Mouse (Mus musculus): Measurements from ENCODE around the gene Map2k4. TPM values are rescaled to one million over a fixed set of nuclear protein-coding genes. Genes with fewer than 3 reads are reported as not detected.

The Map2k4 gene
- polyA plus RNA-seq, 1 experiment from 2014 or later, result 109 TPM

DNA sequence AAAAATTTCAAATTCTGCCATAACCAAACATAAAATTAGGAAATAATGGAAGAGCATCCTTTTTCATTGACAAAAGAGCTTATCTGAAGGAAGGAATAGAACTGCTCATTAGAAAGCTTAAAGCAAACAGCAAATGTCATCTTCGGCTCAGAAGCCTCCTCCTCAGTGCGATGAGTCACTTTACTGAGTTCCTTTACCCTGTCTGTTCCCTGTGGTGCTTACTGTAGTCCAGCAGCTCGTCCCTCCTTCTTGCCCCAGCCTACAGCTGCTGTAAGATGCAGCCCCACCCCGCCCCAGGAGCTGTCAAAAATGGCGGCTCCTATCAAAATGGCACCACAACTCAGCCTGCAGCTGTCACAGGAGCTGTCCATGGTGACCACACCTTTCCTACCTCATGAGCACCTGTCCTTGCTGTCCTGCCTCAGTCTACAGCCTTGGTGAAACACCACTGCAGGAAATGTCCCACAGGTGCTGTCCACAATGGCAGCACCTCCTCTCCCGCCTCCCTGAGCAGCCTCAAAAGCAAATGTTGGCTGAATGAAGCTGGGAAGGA lies 75.3 kb downstream of the Map2k4 start:
- no peaks in the 10 kb centered on the region for H3K9me3 ChIP-seq (replicated peaks; ENCODE audit: control insufficient read depth, low read length, poor library complexity, severe bottlenecking)
- no peak overlapping the region for H3K4me3 ChIP-seq (ENCODE audit: low read depth, low read length)
- no peak overlapping the region for H3K9ac ChIP-seq (ENCODE audit: low read depth, low read length)
- peaks cover 6% of the 10 kb centered on the region for H3K4me1 ChIP-seq (ENCODE audit: control insufficient read depth, insufficient read depth, low read length)
- ATAC-seq, result no peak
- H3K4me2 ChIP-seq (ENCODE audit: low read length), result no peak overlapping the region
- WGBS, result 74% methylated on average over 6 of the region's 6 CpGs
- peaks cover 11% of the 10 kb centered on the region for H3K36me3 ChIP-seq (ENCODE audit: control insufficient read depth, insufficient read depth, low read length)
- H3K27me3 ChIP-seq (ENCODE audit: control insufficient read depth, insufficient read depth, low read depth, low read length), result no peaks in the 10 kb centered on the region
- H3K27ac ChIP-seq (ENCODE audit: low read length), result peak overlapping the region; percentile 17; the same call in 1 of the 2 replicates

DNA sequence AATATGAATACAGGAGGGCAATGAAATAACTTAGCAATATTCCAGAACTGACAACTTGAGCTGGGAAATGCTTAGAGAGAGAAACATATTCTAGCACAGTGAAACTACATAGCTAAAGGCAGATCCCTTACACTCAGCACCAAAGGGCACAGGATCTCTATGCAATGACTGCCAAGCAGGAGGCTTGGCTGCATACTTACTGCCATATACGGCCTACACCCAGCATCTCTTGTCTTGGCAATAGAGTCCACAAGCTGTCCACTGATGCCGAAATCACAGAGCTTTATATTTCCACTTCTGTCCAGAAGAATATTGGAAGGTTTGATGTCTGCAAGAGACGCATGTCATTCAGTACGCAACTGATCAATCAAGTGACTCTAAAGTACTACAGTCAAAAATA lies 81.3 kb downstream of the Map2k4 start:
- no peak overlapping the region for H3K27ac ChIP-seq (ENCODE audit: low read length)
- no peaks in the 10 kb centered on the region for H3K27me3 ChIP-seq (ENCODE audit: control insufficient read depth, insufficient read depth, low read depth, low read length)
- WGBS, result 97% methylated on average over 4 of the region's 4 CpGs
- H3K4me1 ChIP-seq (ENCODE audit: control insufficient read depth, insufficient read depth, low read length), result no peaks in the 10 kb centered on the region
- no peak overlapping the region for H3K4me2 ChIP-seq (ENCODE audit: low read length)
- no peak overlapping the region for H3K9ac ChIP-seq (ENCODE audit: low read depth, low read length)
- ATAC-seq, result no peak
- no peak overlapping the region for H3K4me3 ChIP-seq (ENCODE audit: low read depth, low read length)
- peaks cover 11% of the 10 kb centered on the region for H3K36me3 ChIP-seq (ENCODE audit: control insufficient read depth, insufficient read depth, low read length)
- H3K9me3 ChIP-seq (replicated peaks; ENCODE audit: control insufficient read depth, low read length, poor library complexity, severe bottlenecking), result no peaks in the 10 kb centered on the region

DNA sequence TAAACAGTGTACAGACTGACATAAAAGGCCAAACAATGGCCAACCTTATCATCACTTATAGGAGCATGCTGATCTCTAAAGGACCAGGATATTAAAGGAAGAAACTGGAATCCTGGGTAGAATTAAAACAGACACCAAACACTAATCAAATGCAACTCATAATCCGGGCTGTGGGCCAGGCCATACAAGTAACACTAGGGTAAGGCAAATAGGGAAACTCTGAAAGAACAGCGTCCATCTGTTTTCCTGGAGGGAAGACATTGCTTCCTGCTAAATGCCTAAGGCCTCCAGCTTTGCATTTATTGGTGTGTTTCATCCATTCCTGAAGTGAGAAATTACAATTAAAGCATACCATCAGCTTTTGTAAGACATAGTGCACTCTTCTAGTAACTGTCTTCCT lies 81.9 kb downstream of the Map2k4 start:
- no peak overlapping the region for H3K4me2 ChIP-seq (ENCODE audit: low read length)
- H3K36me3 ChIP-seq (ENCODE audit: control insufficient read depth, insufficient read depth, low read length), result peaks cover 11% of the 10 kb centered on the region
- no peak overlapping the region for H3K27ac ChIP-seq (ENCODE audit: low read length)
- no peak overlapping the region for H3K4me3 ChIP-seq (ENCODE audit: low read depth, low read length)
- H3K9me3 ChIP-seq (replicated peaks; ENCODE audit: control insufficient read depth, low read length, poor library complexity, severe bottlenecking), result no peaks in the 10 kb centered on the region
- no peak overlapping the region for H3K9ac ChIP-seq (ENCODE audit: low read depth, low read length)
- ATAC-seq, result no peak
- no peaks in the 10 kb centered on the region for H3K27me3 ChIP-seq (ENCODE audit: control insufficient read depth, insufficient read depth, low read depth, low read length)
- H3K4me1 ChIP-seq (ENCODE audit: control insufficient read depth, insufficient read depth, low read length), result no peaks in the 10 kb centered on the region
- WGBS, result 100% methylated on average over 2 of the region's 2 CpGs

DNA sequence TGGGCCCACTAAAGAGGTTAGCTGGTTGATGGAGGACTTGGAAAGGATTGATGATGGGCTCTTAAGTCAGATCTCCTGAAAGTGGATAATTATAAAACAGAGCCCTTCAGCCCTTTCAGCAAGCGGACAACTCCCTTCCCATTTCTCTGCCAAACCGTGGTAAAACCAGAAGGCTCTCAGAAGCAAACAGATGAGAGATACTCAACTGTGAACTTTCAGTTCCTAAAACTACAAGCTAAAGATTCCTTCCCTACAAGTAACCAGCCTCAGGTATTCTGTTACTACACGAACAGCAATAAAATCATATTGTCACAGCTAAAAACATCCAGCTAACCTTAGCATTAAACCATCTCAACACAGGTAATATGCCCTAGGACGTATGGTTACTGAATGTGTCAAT lies 83.2 kb downstream of the Map2k4 start:
- H3K4me1 ChIP-seq (ENCODE audit: control insufficient read depth, insufficient read depth, low read length), result no peaks in the 10 kb centered on the region
- H3K9me3 ChIP-seq (replicated peaks; ENCODE audit: control insufficient read depth, low read length, poor library complexity, severe bottlenecking), result no peaks in the 10 kb centered on the region
- no peak overlapping the region for H3K27ac ChIP-seq (ENCODE audit: low read length)
- WGBS, result 94% methylated on average over 4 of the region's 4 CpGs
- no peak overlapping the region for H3K4me3 ChIP-seq (ENCODE audit: low read depth, low read length)
- H3K4me2 ChIP-seq (ENCODE audit: low read length), result no peak overlapping the region
- no peak for ATAC-seq
- H3K36me3 ChIP-seq (ENCODE audit: control insufficient read depth, insufficient read depth, low read length), result peaks cover 11% of the 10 kb centered on the region
- H3K27me3 ChIP-seq (ENCODE audit: control insufficient read depth, insufficient read depth, low read depth, low read length), result no peaks in the 10 kb centered on the region
- no peak overlapping the region for H3K9ac ChIP-seq (ENCODE audit: low read depth, low read length)

DNA sequence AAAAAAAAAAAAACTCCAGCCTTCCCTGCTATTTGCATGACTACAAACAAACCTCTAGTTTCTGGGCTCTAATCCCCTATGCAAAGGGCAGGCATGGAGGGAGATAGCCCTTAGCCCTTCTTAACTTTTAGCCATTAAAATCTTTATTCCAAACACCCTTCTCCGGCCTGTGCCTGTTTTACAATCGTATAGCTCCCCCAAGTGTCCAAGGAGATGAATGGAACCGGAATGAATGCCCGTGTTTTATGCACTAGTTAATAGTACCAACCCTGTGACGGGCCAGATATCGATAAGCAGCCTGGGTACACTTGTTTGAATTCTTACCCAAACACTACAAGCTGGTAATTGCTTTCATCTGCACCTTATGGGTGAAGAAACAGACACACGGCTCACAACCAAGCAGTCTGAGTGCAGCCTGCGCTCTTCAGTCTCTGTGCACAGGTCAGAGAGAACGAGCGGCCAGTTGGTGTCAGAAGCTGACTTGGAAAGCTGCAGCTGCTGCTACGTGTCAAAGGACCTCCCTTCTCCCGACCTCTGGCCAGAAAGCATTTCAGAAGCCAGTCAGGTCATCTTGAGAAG lies 109.2 kb downstream of the Map2k4 start:
- no peak overlapping the region for H3K4me2 ChIP-seq (ENCODE audit: low read length)
- peak; percentile 76; the same call in 1 of the 2 replicates for ATAC-seq
- 29% methylated on average over 12 of the region's 12 CpGs for WGBS
- no peaks in the 10 kb centered on the region for H3K27me3 ChIP-seq (ENCODE audit: control insufficient read depth, insufficient read depth, low read depth, low read length)
- no peaks in the 10 kb centered on the region for H3K36me3 ChIP-seq (ENCODE audit: control insufficient read depth, insufficient read depth, low read length)
- no peaks in the 10 kb centered on the region for H3K4me1 ChIP-seq (ENCODE audit: control insufficient read depth, insufficient read depth, low read length)
- H3K9me3 ChIP-seq (replicated peaks; ENCODE audit: control insufficient read depth, low read length, poor library complexity, severe bottlenecking), result no peaks in the 10 kb centered on the region
- no peak overlapping the region for H3K9ac ChIP-seq (ENCODE audit: low read depth, low read length)
- H3K4me3 ChIP-seq (ENCODE audit: low read depth, low read length), result no peak overlapping the region
- H3K27ac ChIP-seq (ENCODE audit: low read length), result no peak overlapping the region

DNA sequence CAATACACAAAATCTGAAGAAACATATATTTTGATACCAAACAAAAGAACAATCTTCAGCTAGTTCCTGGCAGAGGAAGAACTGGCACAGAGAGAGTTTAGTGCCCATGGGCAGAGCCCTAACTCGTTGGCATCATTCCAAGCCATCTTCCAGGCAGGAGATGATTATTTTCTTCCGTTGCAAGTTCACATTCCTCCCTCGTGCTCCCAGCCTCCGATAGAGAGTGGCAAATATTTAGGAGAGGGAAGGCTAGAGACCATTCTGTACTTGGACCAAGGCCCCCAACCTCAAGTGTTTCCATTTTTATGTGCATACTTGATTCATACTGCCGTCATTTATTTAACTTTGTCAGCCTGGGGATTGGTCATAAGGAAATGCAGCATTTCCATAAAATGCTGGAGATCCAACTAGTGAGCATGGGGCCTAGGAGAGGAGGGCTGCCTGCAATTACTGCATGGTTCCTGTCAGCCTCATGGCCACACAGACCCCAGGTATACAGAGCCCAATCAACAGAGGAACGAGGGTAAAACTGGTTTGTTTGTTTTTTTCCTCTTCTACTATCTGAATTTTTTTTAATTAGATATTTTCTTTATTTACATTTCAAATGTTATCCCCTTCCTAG lies 120.6 kb downstream of the Map2k4 start:
- Histone ChIP-seq H3K27me3 (ENCODE audit: control insufficient read depth, insufficient read depth, low read depth, low read length) (no peaks in the 10 kb centered on the region), H3K9ac (ENCODE audit: low read depth, low read length) (no peak overlapping the region), H3K36me3 (ENCODE audit: control insufficient read depth, insufficient read depth, low read length) (no peaks in the 10 kb centered on the region), H3K4me1 (ENCODE audit: control insufficient read depth, insufficient read depth, low read length) (no peaks in the 10 kb centered on the region), H3K9me3 (replicated peaks; ENCODE audit: control insufficient read depth, low read length, poor library complexity, severe bottlenecking) (no peaks in the 10 kb centered on the region), H3K4me3 (ENCODE audit: low read depth, low read length) (no peak overlapping the region), H3K4me2 (ENCODE audit: low read length) (no peak overlapping the region), H3K27ac (ENCODE audit: low read length) (no peak overlapping the region)
- 65% methylated on average over 6 of the region's 6 CpGs for WGBS
- ATAC-seq, result no peak

DNA sequence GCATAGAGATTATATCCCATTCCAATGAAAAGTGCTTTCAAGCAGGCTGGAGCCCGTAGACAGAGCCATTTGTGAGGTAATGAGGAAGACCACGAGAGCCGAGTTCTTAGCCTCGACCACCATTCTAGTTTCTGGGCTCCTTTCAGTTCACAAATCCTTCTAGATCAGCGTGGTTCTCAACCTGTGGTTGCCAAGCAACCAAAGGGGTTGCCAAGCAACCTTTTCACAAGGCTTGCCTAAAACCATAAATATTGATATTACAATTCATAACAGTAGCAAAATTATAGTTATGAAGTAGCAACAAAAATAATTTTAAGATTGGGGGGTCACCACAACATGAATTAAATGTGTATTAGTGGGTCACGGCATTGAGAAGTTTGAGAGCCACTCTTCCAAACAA lies 123.2 kb downstream of the Map2k4 start:
- no peaks in the 10 kb centered on the region for H3K36me3 ChIP-seq (ENCODE audit: control insufficient read depth, insufficient read depth, low read length)
- 35% methylated on average over 6 of the region's 6 CpGs for WGBS
- ATAC-seq, result peak; percentile 25; the same call in 1 of the 2 replicates
- H3K9me3 ChIP-seq (replicated peaks; ENCODE audit: control insufficient read depth, low read length, poor library complexity, severe bottlenecking), result no peaks in the 10 kb centered on the region
- no peaks in the 10 kb centered on the region for H3K4me1 ChIP-seq (ENCODE audit: control insufficient read depth, insufficient read depth, low read length)
- no peak overlapping the region for H3K27ac ChIP-seq (ENCODE audit: low read length)
- H3K27me3 ChIP-seq (ENCODE audit: control insufficient read depth, insufficient read depth, low read depth, low read length), result no peaks in the 10 kb centered on the region
- no peak overlapping the region for H3K9ac ChIP-seq (ENCODE audit: low read depth, low read length)
- no peak overlapping the region for H3K4me3 ChIP-seq (ENCODE audit: low read depth, low read length)
- no peak overlapping the region for H3K4me2 ChIP-seq (ENCODE audit: low read length)

DNA sequence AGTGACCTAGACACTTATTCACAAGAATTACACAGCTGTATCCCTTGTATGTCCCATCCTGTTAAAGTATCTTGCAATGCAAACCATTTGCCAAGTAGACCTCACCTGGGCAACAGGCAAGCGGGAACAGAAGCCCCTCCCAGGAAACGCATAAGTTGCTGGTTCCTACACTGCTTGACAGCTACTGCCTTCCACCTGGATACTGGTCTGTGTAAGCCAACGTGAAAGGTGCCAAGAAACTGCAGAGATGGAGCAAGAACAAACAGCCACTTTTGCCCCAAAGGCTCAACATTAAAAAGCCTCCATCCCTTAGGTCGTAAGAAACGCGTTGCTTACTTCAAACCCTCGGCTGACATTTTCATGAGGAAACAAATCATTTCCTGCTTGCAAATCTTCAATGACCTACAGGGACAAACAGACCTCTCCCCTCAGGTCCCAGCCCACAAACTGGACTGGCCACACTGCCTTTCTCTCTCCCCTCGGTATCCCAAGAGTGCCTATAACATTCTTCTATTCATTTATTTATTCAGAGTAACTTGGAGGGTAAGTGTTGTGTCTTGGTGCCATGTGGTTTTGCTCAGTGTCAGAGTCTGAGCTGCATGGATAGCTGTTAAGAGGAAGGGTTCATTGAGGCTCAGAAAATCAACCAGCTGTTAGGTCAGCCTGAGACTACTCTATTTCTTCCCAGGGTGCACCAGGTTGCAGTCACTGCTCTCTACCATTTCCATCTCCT lies 126.1 kb downstream of the Map2k4 start:
- Histone ChIP-seq H3K36me3 (ENCODE audit: control insufficient read depth, insufficient read depth, low read length) (no peaks in the 10 kb centered on the region), H3K27ac (ENCODE audit: low read length) (no peak overlapping the region), H3K9me3 (replicated peaks; ENCODE audit: control insufficient read depth, low read length, poor library complexity, severe bottlenecking) (no peaks in the 10 kb centered on the region), H3K4me3 (ENCODE audit: low read depth, low read length) (no peak overlapping the region), H3K4me2 (ENCODE audit: low read length) (no peak overlapping the region), H3K27me3 (ENCODE audit: control insufficient read depth, insufficient read depth, low read depth, low read length) (no peaks in the 10 kb centered on the region), H3K4me1 (ENCODE audit: control insufficient read depth, insufficient read depth, low read length) (no peaks in the 10 kb centered on the region), H3K9ac (ENCODE audit: low read depth, low read length) (no peak overlapping the region)
- 83% methylated on average over 8 of the region's 8 CpGs for WGBS
- ATAC-seq, result no peak

DNA sequence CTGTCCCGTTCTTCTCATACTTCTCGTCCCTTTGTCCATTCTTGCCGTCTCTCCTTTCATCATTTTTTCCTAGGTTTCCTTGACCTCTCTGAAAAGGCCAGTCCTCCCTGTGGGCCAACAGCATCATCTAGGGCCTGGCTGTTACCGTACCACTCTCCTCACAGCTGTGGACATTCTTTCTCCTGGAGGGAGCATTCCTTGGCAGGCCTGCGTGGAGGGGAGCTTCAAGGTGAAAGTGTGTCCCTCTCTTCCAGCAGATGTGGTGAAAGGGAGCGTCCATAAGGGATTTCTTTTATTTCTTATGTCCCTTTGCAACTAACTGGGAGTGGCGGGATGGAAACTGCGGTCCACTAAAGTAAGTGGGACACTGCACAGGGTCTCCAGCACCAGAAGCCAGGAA lies 134.2 kb downstream of the Map2k4 start:
- Histone ChIP-seq H3K4me3 (ENCODE audit: low read depth, low read length) (no peak overlapping the region), H3K27me3 (ENCODE audit: control insufficient read depth, insufficient read depth, low read depth, low read length) (no peaks in the 10 kb centered on the region), H3K36me3 (ENCODE audit: control insufficient read depth, insufficient read depth, low read length) (no peaks in the 10 kb centered on the region), H3K9me3 (replicated peaks; ENCODE audit: control insufficient read depth, low read length, poor library complexity, severe bottlenecking) (no peaks in the 10 kb centered on the region), H3K27ac (ENCODE audit: low read length) (no peak overlapping the region), H3K4me1 (ENCODE audit: control insufficient read depth, insufficient read depth, low read length) (no peaks in the 10 kb centered on the region; the same call in 1 of the 2 replicates), H3K4me2 (ENCODE audit: low read length) (no peak overlapping the region), H3K9ac (ENCODE audit: low read depth, low read length) (no peak overlapping the region)
- WGBS, result 85% methylated on average over 8 of the region's 8 CpGs
- ATAC-seq, result no peak
